Mouse (Mus musculus) megakaryocyte-erythroid progenitor cell, adult 5-6 weeks (primary cell): ENCODE data around the gene Tnfrsf21. TPM values are rescaled to one million over a fixed set of nuclear protein-coding genes. Genes with fewer than 3 reads are reported as not detected.

Source experiments
- ATAC-seq: replicated peaks from 2 replicates; pipeline ENCODE4 v1.8.0; 2016; ENCODE audit warnings: mild to moderate bottlenecking, inconsistent platforms; ENCODE audit not compliant: severe bottlenecking, poor library complexity, low FRiP score, low TSS enrichment
- total RNA-seq, 2 experiments: library from RNA; stranded (forward) in 1 of 2; stranded (reverse) in 1 of 2; fragments of 200-1000, 215-1000 nt in 1 of 2; fragments of >200 nt in 1 of 2; fragmentation: Nextera tagmentation in 1 of 2; gene quantifications; 2 replicates each; pipeline ENCODE4 v1.2.3; 2014 to 2017

Tnfrsf21 gene
- total RNA-seq, 2 experiments from 2014 or later = 19.2 to 20.5 TPM

- no peak for ATAC-seq
Observed at GRCm38 (mm10) chr17:43072787-43073148, 56.4 kb downstream of the Tnfrsf21 start.

- no peak for ATAC-seq
Observed at GRCm38 (mm10) chr17:43074391-43074790, 58.0 kb downstream of the Tnfrsf21 start.

- no peak for ATAC-seq
Observed at GRCm38 (mm10) chr17:43075100-43075499, 58.7 kb downstream of the Tnfrsf21 start.

GRCm38 (mm10) chr17:43075937-43076336 lies 59.6 kb downstream of the Tnfrsf21 start:
- ATAC-seq = no peak

GRCm38 (mm10) chr17:43076801-43077493 lies 60.6 kb downstream of the Tnfrsf21 start:
- peak; percentile 60 for ATAC-seq

GRCm38 (mm10) chr17:43077540-43077939 lies 61.2 kb downstream of the Tnfrsf21 start:
- peak; percentile 37; the same call in 1 of the 2 replicates for ATAC-seq

GRCm38 (mm10) chr17:43081225-43081624 lies 64.9 kb downstream of the Tnfrsf21 start:
- no peak for ATAC-seq

- ATAC-seq = no peak
Observed at GRCm38 (mm10) chr17:43089496-43089895, 73.1 kb downstream of the Tnfrsf21 start.

GRCm38 (mm10) chr17:43090948-43091724 lies 74.8 kb downstream of the Tnfrsf21 start:
- ATAC-seq = peak; percentile 36; the same call in 1 of the 2 replicates

- no peak for ATAC-seq
Observed at GRCm38 (mm10) chr17:43092280-43092995, 76.1 kb downstream of the Tnfrsf21 start.

- ATAC-seq = no peak
Observed at GRCm38 (mm10) chr17:43094285-43094684, 77.9 kb downstream of the Tnfrsf21 start.

- no peak for ATAC-seq
Observed at GRCm38 (mm10) chr17:43097101-43097688, 80.8 kb downstream of the Tnfrsf21 start.

- ATAC-seq = no peak
Observed at GRCm38 (mm10) chr17:43106108-43106507, 89.8 kb downstream of the Tnfrsf21 start.

- ATAC-seq = no peak
Observed at GRCm38 (mm10) chr17:43107338-43107737, 91.0 kb downstream of the Tnfrsf21 start.

- ATAC-seq = no peak
Observed at GRCm38 (mm10) chr17:43109501-43109900, 93.1 kb downstream of the Tnfrsf21 start.

- ATAC-seq = no peak
Observed at GRCm38 (mm10) chr17:43110168-43110885, 94.0 kb downstream of the Tnfrsf21 start.

- 0 out of 2 replicates have a peak, but pooled peaks have one; percentile 30 for ATAC-seq
Observed at GRCm38 (mm10) chr17:43113391-43113984, 97.1 kb downstream of the Tnfrsf21 start.

GRCm38 (mm10) chr17:43114086-43114581 lies 97.8 kb downstream of the Tnfrsf21 start:
- no peak for ATAC-seq

GRCm38 (mm10) chr17:43114926-43115325 lies 98.6 kb downstream of the Tnfrsf21 start:
- ATAC-seq = no peak
